Mouse (Mus musculus) c-Kit-positive CD71-negative TER-119-negative erythroid progenitor cells, embryonic 14.5 days (primary cell): ENCODE results near the gene Pde11a.

Experiments
- DNase-seq: peaks from one replicate; pipeline ENCODE4 v3.0.0-alpha.2; 2013; ENCODE audit warnings: low read depth

The Pde11a gene

GRCm38 (mm10) chr2:76052897-76053505 is 285.6 kb downstream of the Pde11a start:
- no peak for DNase-seq

GRCm38 (mm10) chr2:76051385-76051784 is 287.2 kb downstream of the Pde11a start:
- DNase-seq: no peak

- no peak for DNase-seq
Measured at GRCm38 (mm10) chr2:76050911-76051310, 287.7 kb downstream of the Pde11a start.

- DNase-seq: no peak
Measured at GRCm38 (mm10) chr2:76050092-76050491, 288.5 kb downstream of the Pde11a start.

- no peak for DNase-seq
Measured at GRCm38 (mm10) chr2:76049529-76049928, 289.0 kb downstream of the Pde11a start.

GRCm38 (mm10) chr2:76047740-76048139 is 290.8 kb downstream of the Pde11a start:
- DNase-seq: no peak

- DNase-seq: peak; percentile 22
Measured at GRCm38 (mm10) chr2:76042210-76042609, 296.4 kb downstream of the Pde11a start.

GRCm38 (mm10) chr2:76040116-76040515 is 298.5 kb downstream of the Pde11a start:
- no peak for DNase-seq

- no peak for DNase-seq
Measured at GRCm38 (mm10) chr2:76030080-76030479, 308.5 kb downstream of the Pde11a start.

- no peak for DNase-seq
Measured at GRCm38 (mm10) chr2:76029081-76029901, 309.3 kb downstream of the Pde11a start.

- DNase-seq: no peak
Measured at GRCm38 (mm10) chr2:76016890-76017289, 321.7 kb downstream of the Pde11a start.

- no peak for DNase-seq
Measured at GRCm38 (mm10) chr2:76016136-76016535, 322.4 kb downstream of the Pde11a start.

GRCm38 (mm10) chr2:76015460-76015859 is 323.1 kb downstream of the Pde11a start:
- DNase-seq: no peak

- DNase-seq: no peak
Measured at GRCm38 (mm10) chr2:76014659-76015058, 323.9 kb downstream of the Pde11a start.

GRCm38 (mm10) chr2:76006194-76006593 is 332.4 kb downstream of the Pde11a start:
- no peak for DNase-seq

GRCm38 (mm10) chr2:76002899-76003298 is 335.7 kb downstream of the Pde11a start:
- DNase-seq: no peak

GRCm38 (mm10) chr2:76001392-76001791 is 337.2 kb downstream of the Pde11a start:
- DNase-seq: peak; percentile 41

- no peak for DNase-seq
Measured at GRCm38 (mm10) chr2:75999636-76000035, 338.9 kb downstream of the Pde11a start.

- DNase-seq: no peak
Measured at GRCm38 (mm10) chr2:75998692-75999091, 339.9 kb downstream of the Pde11a start.

- no peak for DNase-seq
Measured at GRCm38 (mm10) chr2:75997726-75998125, 340.8 kb downstream of the Pde11a start.

- DNase-seq: no peak
Measured at GRCm38 (mm10) chr2:75994841-75995240, 343.7 kb downstream of the Pde11a start.

- no peak for DNase-seq
Measured at GRCm38 (mm10) chr2:75991581-75992205, 346.9 kb downstream of the Pde11a start.
